Mouse (Mus musculus) intestine, embryonic 14.5 days (tissue): ENCODE measurements around the gene Inpp5a. TPM values are rescaled to one million over a fixed set of nuclear protein-coding genes. Genes with fewer than 3 reads are reported as not detected.

Source experiments
- ATAC-seq: fragments of 200-750 bp; cut with Nextera tagmentation; replicated peaks from 2 replicates; pipeline ENCODE4 v1.8.0; 2017; ENCODE audit warnings: low read depth, moderate number of reproducible peaks, moderate TSS enrichment, moderate library complexity; ENCODE audit not compliant: low FRiP score, low TSS enrichment
- DNase-seq: peaks from one replicate; pipeline ENCODE4 v3.0.0-alpha.2; 2018; ENCODE audit warnings: low spot score
- H3K27ac ChIP-seq: fragments of 300-500 bp; sonication (generic); 2 replicates; pipeline ENCODE4 v1.5.1; 2014; ENCODE audit warnings: low read depth, mild to moderate bottlenecking, control low read depth
- H3K27me3 ChIP-seq: fragments of 300-500 bp; sonication (generic); replicated peaks from 2 replicates; pipeline ENCODE4 v1.6.1; 2014; ENCODE audit warnings: low read length, control low read depth; ENCODE audit not compliant: control insufficient read depth, insufficient read depth
- H3K36me3 ChIP-seq: fragments of 300-500 bp; sonication (generic); 2 replicates; pipeline ENCODE4 v1.6.1; 2014; ENCODE audit warnings: low read length, control low read depth; ENCODE audit not compliant: control insufficient read depth, insufficient read depth
- H3K4me1 ChIP-seq: fragments of 300-500 bp; sonication (generic); replicated peaks from 2 replicates; pipeline ENCODE4 v1.6.1; 2014; ENCODE audit warnings: low read length, control low read depth, mixed read lengths; ENCODE audit not compliant: control insufficient read depth, insufficient read depth
- H3K4me2 ChIP-seq: fragments of 300-500 bp; sonication (generic); 2 replicates; pipeline ENCODE4 v1.6.1; 2014; ENCODE audit warnings: low read length
- H3K4me3 ChIP-seq: fragments of 300-500 bp; sonication (generic); 2 replicates; pipeline ENCODE4 v1.5.1; 2014; ENCODE audit warnings: low read depth, low read length, control low read depth, mixed read lengths
- H3K9ac ChIP-seq: fragments of 300-500 bp; sonication (generic); 2 replicates; pipeline ENCODE4 v1.6.1; 2014; ENCODE audit warnings: mild to moderate bottlenecking, low read length
- H3K9me3 ChIP-seq: fragments of 300-500 bp; sonication (generic); 2 replicates; pipeline ENCODE4 v1.6.1; 2016; ENCODE audit warnings: low read length, control low read depth; ENCODE audit not compliant: control insufficient read depth
- WGBS: fragments of 180-500 bp; shearing (Covaris S2); extraction: QIAGEN DNeasy Blood & Tissue Kit; methylation state at CpG from one replicate; pipeline ENCODE4 v1.1.7; 2014; 5-methylcytosine and 5-hydroxymethylcytosine counted together
- polyA plus RNA-seq: library from polyadenylated mRNA; unstranded; fragments of >200 nt; fragmentation: Nextera tagmentation; extraction: Ambion mirVana; gene quantifications from 2 replicates; pipeline ENCODE4 v1.2.1, GENCODE M21; 2014

Gene Inpp5a
- polyA plus RNA-seq, 1 experiment from 2014 or later: 49.8 TPM

DNA sequence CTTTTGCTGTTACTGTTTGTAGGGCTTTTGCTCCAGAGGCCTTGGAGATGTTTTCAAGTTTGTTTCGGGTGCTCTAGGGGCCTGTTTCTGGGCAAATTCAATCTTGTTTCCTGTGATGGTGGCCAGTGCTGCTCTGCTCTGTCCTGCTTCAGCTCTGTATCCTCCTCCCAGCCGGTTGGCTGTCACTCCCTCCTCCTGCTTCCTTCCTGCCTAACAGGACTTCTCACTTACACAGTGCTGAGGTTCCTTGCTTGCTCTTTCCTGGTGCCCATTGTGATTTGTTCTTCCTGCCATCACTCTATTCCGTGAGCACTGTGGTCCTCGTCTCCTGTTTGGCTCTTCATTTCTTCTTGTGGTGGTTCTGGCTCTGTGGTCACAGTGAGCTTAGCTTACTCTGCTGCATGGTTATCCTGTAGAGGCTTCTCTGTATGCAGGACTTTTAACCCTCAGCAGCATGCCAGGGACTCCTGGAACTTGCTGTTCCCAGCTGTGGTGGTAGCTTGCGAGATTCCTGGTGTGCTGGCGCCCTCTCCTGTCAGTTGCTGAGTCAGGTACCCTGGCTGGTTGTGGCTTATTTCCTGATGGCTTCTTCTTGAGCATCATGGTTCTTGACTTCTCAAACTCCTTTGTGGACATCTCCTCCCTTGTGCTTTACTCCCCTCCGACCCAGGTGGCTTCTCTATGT, 84.1 kb downstream of the Inpp5a start:
- H3K4me1 ChIP-seq: peaks cover 13% of the 10 kb centered on the region
- peak; percentile 93 for DNase-seq
- ATAC-seq: peak; percentile 69; the same call in 1 of the 2 replicates

DNA sequence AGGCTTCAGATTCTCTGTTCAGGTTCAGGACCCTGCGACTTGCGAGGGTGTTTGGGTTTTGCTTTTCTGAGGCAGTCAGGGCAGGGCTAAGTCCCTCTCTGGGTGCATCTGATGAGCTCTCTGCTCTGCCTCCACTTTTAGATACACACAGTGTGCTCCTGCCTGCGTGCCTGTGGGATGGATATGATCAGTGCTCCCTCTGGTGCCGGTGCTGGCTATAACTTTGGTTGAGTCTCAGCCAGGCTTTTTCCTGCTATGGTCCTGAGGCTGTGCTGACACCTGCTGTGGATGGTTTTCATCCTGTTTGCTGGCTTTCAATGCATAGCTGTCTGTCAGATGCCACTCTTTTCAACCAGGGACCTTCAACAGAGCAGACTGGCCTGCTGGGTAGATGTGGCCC, 87.0 kb downstream of the Inpp5a start:
- Histone ChIP-seq H3K9ac (no peak overlapping the region), H3K4me2 (no peak overlapping the region), H3K27ac (no peak overlapping the region), H3K36me3 (peaks cover 11% of the 10 kb centered on the region; the same call in 1 of the 2 replicates), H3K4me3 (no peak overlapping the region), H3K9me3 (no peaks in the 10 kb centered on the region), H3K27me3 (no peaks in the 10 kb centered on the region), H3K4me1 (0 out of 2 replicates have a peak, but pooled peaks cover 4% of the 10 kb centered on the region)
- DNase-seq: no peak
- WGBS: 60% methylated on average over 4 of the region's 4 CpGs
- no peak; the same call in 1 of the 2 replicates for ATAC-seq

More for the DNA sequence above, 84.1 kb downstream of the Inpp5a start:
- H3K9ac ChIP-seq: no peak overlapping the region
- H3K4me2 ChIP-seq: no peak overlapping the region
- no peaks in the 10 kb centered on the region for H3K9me3 ChIP-seq
- H3K4me3 ChIP-seq: no peak overlapping the region
- 0 out of 2 replicates have a peak, but pooled peaks cover 2% of the 10 kb centered on the region for H3K36me3 ChIP-seq
- 15% methylated on average over 7 of the region's 7 CpGs for WGBS
- H3K27me3 ChIP-seq: no peaks in the 10 kb centered on the region
- peak overlapping the region; percentile 18; the same call in 1 of the 2 replicates for H3K27ac ChIP-seq

GRCm38 (mm10) chr7:139476700-139477099, 87.8 kb downstream of the Inpp5a start:
- Histone ChIP-seq H3K9ac (no peak overlapping the region), H3K4me1 (0 out of 2 replicates have a peak, but pooled peaks cover 4% of the 10 kb centered on the region), H3K36me3 (peaks cover 14% of the 10 kb centered on the region; the same call in 1 of the 2 replicates), H3K27ac (no peak overlapping the region), H3K9me3 (no peaks in the 10 kb centered on the region), H3K4me3 (no peak overlapping the region), H3K27me3 (no peaks in the 10 kb centered on the region), H3K4me2 (no peak overlapping the region)
- 66% methylated on average over 2 of the region's 2 CpGs for WGBS
- DNase-seq (no peak), ATAC-seq (no peak)

GRCm38 (mm10) chr7:139477748-139478147, 88.8 kb downstream of the Inpp5a start:
- Histone ChIP-seq H3K9me3 (no peaks in the 10 kb centered on the region), H3K36me3 (peaks cover 22% of the 10 kb centered on the region), H3K27me3 (no peaks in the 10 kb centered on the region), H3K27ac (no peak overlapping the region), H3K4me2 (no peak overlapping the region), H3K9ac (no peak overlapping the region), H3K4me1 (0 out of 2 replicates have a peak, but pooled peaks cover 3% of the 10 kb centered on the region), H3K4me3 (no peak overlapping the region)
- 84% methylated on average over 3 of the region's 3 CpGs for WGBS
- DNase-seq (no peak), ATAC-seq (no peak)

GRCm38 (mm10) chr7:139479077-139479476, 90.2 kb downstream of the Inpp5a start:
- Histone ChIP-seq H3K9me3 (no peaks in the 10 kb centered on the region), H3K4me3 (no peak overlapping the region), H3K4me1 (no peaks in the 10 kb centered on the region), H3K9ac (no peak overlapping the region), H3K36me3 (peaks cover 30% of the 10 kb centered on the region), H3K27me3 (no peaks in the 10 kb centered on the region), H3K27ac (no peak overlapping the region), H3K4me2 (no peak overlapping the region)
- DNase-seq (no peak), ATAC-seq (no peak)
- 62% methylated on average over 1 of the region's 1 CpGs for WGBS

DNA sequence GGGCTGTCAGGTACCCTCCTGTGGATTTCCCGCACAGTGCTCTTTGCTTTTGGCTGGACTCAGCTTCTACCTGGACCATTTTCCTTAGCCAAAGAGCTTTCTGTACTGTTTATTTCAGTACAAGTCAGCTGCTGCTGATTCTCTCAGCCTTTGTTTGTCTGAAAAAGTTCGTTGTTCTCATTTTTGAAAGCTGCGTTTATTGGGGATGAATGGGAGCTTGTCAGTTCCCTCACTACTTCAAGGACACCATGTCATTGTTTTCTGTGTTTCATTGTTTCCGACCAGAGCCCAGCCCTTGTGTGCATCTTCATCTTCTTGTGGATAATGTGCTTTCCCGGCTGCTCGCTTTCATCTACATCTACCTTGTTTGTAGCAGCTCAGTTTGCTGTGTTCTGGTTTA, 90.7 kb downstream of the Inpp5a start:
- H3K4me1 ChIP-seq: no peaks in the 10 kb centered on the region
- no peak for ATAC-seq
- no peaks in the 10 kb centered on the region for H3K27me3 ChIP-seq
- no peak overlapping the region for H3K27ac ChIP-seq
- 84% methylated on average over 6 of the region's 6 CpGs for WGBS
- H3K4me3 ChIP-seq: no peak overlapping the region
- H3K9ac ChIP-seq: no peak overlapping the region
- H3K36me3 ChIP-seq: peaks cover 30% of the 10 kb centered on the region
- H3K9me3 ChIP-seq: no peaks in the 10 kb centered on the region
- no peak overlapping the region for H3K4me2 ChIP-seq
- no peak for DNase-seq

GRCm38 (mm10) chr7:139484206-139484955, 95.5 kb downstream of the Inpp5a start:
- Histone ChIP-seq H3K9me3 (no peaks in the 10 kb centered on the region), H3K27ac (no peak overlapping the region)

DNA sequence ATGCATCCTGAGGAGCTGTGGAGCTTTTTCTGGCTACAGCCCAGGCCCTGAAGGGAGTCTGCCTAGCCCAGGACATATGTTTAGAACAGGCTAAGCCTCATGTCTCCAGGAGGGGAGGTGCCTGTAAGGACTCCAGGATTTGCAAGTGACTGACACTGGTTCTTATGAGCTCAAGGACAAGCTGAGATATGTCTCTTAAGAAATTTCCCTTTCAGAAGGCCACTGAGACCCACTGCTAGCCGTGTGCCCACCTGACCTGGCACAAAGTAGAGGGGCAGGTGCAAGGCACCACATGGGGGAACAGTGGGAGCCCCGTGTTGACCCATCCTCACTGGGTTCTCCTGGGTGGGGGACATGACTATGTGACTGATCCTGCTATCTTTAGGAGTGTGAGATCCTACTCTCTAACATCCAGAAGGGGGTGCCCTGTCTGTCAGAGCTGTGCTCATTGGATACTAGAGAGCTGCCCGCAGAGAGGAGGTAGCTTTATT, 100.9 kb downstream of the Inpp5a start:
- Histone ChIP-seq H3K27me3 (no peaks in the 10 kb centered on the region), H3K27ac (no peak overlapping the region), H3K4me3 (no peak overlapping the region), H3K4me1 (no peaks in the 10 kb centered on the region), H3K9me3 (no peaks in the 10 kb centered on the region), H3K4me2 (no peak overlapping the region), H3K9ac (no peak overlapping the region), H3K36me3 (no peaks in the 10 kb centered on the region)
- WGBS: 84% methylated on average over 3 of the region's 3 CpGs
- DNase-seq: no peak
- no peak for ATAC-seq

More at GRCm38 (mm10) chr7:139484206-139484955, 95.5 kb downstream of the Inpp5a start:
- DNase-seq: no peak
- no peak overlapping the region for H3K4me3 ChIP-seq
- no peaks in the 10 kb centered on the region for H3K4me1 ChIP-seq
- no peak overlapping the region for H3K4me2 ChIP-seq
- H3K27me3 ChIP-seq: no peaks in the 10 kb centered on the region
- peaks cover 23% of the 10 kb centered on the region for H3K36me3 ChIP-seq
- WGBS: 66% methylated on average over 9 of the region's 9 CpGs
- H3K9ac ChIP-seq: no peak overlapping the region
- ATAC-seq: no peak; the same call in 1 of the 2 replicates
